Mouse (Mus musculus) lung, postnatal 0 days (tissue): ENCODE results near the gene Myoz1. TPM values are rescaled to one million over a fixed set of nuclear protein-coding genes. Genes with fewer than 3 reads are reported as not detected.

Experiments used
- ATAC-seq: fragments of 200-750 bp; cut with Nextera tagmentation; 2 replicates; pipeline ENCODE4 v1.8.0; 2017; ENCODE audit warnings: moderate library complexity
- DNase-seq: peaks from one replicate; pipeline ENCODE4 v3.0.0-alpha.2; 2016; ENCODE audit warnings: low spot score
- H3K27ac ChIP-seq: fragments of 300-500 bp; sonication (generic); 2 replicates; pipeline ENCODE4 v1.5.1; 2014; ENCODE audit warnings: antibody characterized with exemption, mild to moderate bottlenecking, low read length, mixed read lengths
- H3K27me3 ChIP-seq: fragments of 300-500 bp; sonication (generic); replicated peaks from 2 replicates; pipeline ENCODE4 v1.6.1; 2014; ENCODE audit warnings: low read length, mixed read lengths; ENCODE audit not compliant: insufficient read depth
- H3K36me3 ChIP-seq: fragments of 300-500 bp; sonication (generic); 2 replicates; pipeline ENCODE4 v1.6.1; 2014; ENCODE audit warnings: low read length, mixed read lengths; ENCODE audit not compliant: insufficient read depth
- H3K4me1 ChIP-seq: fragments of 300-500 bp; sonication (generic); 2 replicates; pipeline ENCODE4 v1.6.1; 2014; ENCODE audit warnings: antibody characterized with exemption, low read depth, low read length, mixed read lengths; ENCODE audit not compliant: insufficient read depth
- H3K4me2 ChIP-seq: fragments of 300-500 bp; sonication (generic); replicated peaks from 2 replicates; pipeline ENCODE4 v1.6.1; 2014; ENCODE audit warnings: low read depth, mild to moderate bottlenecking, low read length, moderate library complexity, mixed read lengths
- H3K4me3 ChIP-seq: fragments of 300-500 bp; sonication (generic); 2 replicates; pipeline ENCODE4 v1.5.1; 2014; ENCODE audit warnings: low read depth, low read length
- H3K9ac ChIP-seq: fragments of 300-500 bp; sonication (generic); replicated peaks from 2 replicates; pipeline ENCODE4 v1.6.1; 2014; ENCODE audit warnings: low read depth, mild to moderate bottlenecking
- H3K9me3 ChIP-seq: fragments of 300-500 bp; sonication (generic); 2 replicates; pipeline ENCODE4 v1.6.1; 2016; ENCODE audit warnings: low read length, mixed read lengths
- CTCF ChIP-seq: IDR thresholded peaks from 2 replicates; pipeline ENCODE4 v1.5.1; 2016; ENCODE audit warnings: antibody characterized with exemption, mild to moderate bottlenecking
- EP300 ChIP-seq: IDR thresholded peaks from 2 replicates; pipeline ENCODE4 v1.6.1; 2016; ENCODE audit warnings: antibody characterized with exemption, mild to moderate bottlenecking, control low read depth
- WGBS: fragments of 180-500 bp; shearing (Covaris S2); extraction: QIAGEN DNeasy Blood & Tissue Kit; methylation state at CpG from one replicate; pipeline ENCODE4 v1.1.7; 2014; 5-methylcytosine and 5-hydroxymethylcytosine counted together
- polyA plus RNA-seq: library from polyadenylated mRNA; unstranded; fragments of >200 nt; fragmentation: Nextera tagmentation; extraction: Ambion mirVana; gene quantifications from 2 replicates; pipeline ENCODE4 v1.2.1, GENCODE M21; 2015

Myoz1 gene
- polyA plus RNA-seq, 1 experiment from 2014 or later: 0.38 TPM

- H3K27ac ChIP-seq: no peak overlapping the region
- H3K4me1 ChIP-seq: peaks cover 2% of the 10 kb centered on the region; the same call in 1 of the 2 replicates
- no peak overlapping the region for H3K4me3 ChIP-seq
- no peak for TF ChIP-seq CTCF
- TF ChIP-seq EP300: no peak
- ATAC-seq (peak; percentile 54), DNase-seq (peak; percentile 46)
- H3K9ac ChIP-seq: no peak overlapping the region
- no peaks in the 10 kb centered on the region for H3K36me3 ChIP-seq
- no peak overlapping the region for H3K4me2 ChIP-seq
- no peaks in the 10 kb centered on the region for H3K27me3 ChIP-seq
- 62% methylated on average over 2 of the region's 2 CpGs for WGBS
- no peaks in the 10 kb centered on the region for H3K9me3 ChIP-seq
Observed at GRCm38 (mm10) chr14:20635546-20635945, 20.8 kb downstream of the Myoz1 start.

GRCm38 (mm10) chr14:20631253-20631652 lies 25.1 kb downstream of the Myoz1 start:
- 27% methylated on average over 4 of the region's 4 CpGs for WGBS
- Histone ChIP-seq H3K27me3 (no peaks in the 10 kb centered on the region), H3K4me1 (no peaks in the 10 kb centered on the region), H3K4me3 (no peak overlapping the region), H3K27ac (peak overlapping the region; percentile 55; the same call in 1 of the 2 replicates), H3K9me3 (no peaks in the 10 kb centered on the region), H3K36me3 (no peaks in the 10 kb centered on the region), H3K4me2 (no peak overlapping the region), H3K9ac (no peak overlapping the region)
- TF ChIP-seq CTCF (no peak), EP300 (peak; percentile 76)
- peak; percentile 92 for DNase-seq
- ATAC-seq: peak; percentile 96

- no peak overlapping the region for H3K4me2 ChIP-seq
- TF ChIP-seq CTCF: no peak
- no peak for TF ChIP-seq EP300
- WGBS: 82% methylated on average over 3 of the region's 3 CpGs
- H3K9me3 ChIP-seq: no peaks in the 10 kb centered on the region
- no peak overlapping the region for H3K27ac ChIP-seq
- H3K36me3 ChIP-seq: no peaks in the 10 kb centered on the region
- no peak for ATAC-seq
- no peak overlapping the region for H3K9ac ChIP-seq
- no peak for DNase-seq
- no peak overlapping the region for H3K4me3 ChIP-seq
- H3K27me3 ChIP-seq: no peaks in the 10 kb centered on the region
- no peaks in the 10 kb centered on the region for H3K4me1 ChIP-seq
Observed at GRCm38 (mm10) chr14:20626971-20627370, 29.4 kb downstream of the Myoz1 start.

GRCm38 (mm10) chr14:20626447-20626846 lies 29.9 kb downstream of the Myoz1 start:
- H3K27me3 ChIP-seq: no peaks in the 10 kb centered on the region
- H3K9ac ChIP-seq: no peak overlapping the region
- 65% methylated on average over 2 of the region's 2 CpGs for WGBS
- no peak overlapping the region for H3K27ac ChIP-seq
- no peaks in the 10 kb centered on the region for H3K4me1 ChIP-seq
- no peak overlapping the region for H3K4me2 ChIP-seq
- no peak for ATAC-seq
- H3K9me3 ChIP-seq: no peaks in the 10 kb centered on the region
- H3K36me3 ChIP-seq: no peaks in the 10 kb centered on the region
- DNase-seq: no peak
- no peak overlapping the region for H3K4me3 ChIP-seq
- TF ChIP-seq EP300: no peak
- TF ChIP-seq CTCF: no peak

GRCm38 (mm10) chr14:20622907-20623306 lies 33.4 kb downstream of the Myoz1 start:
- ATAC-seq (no peak), DNase-seq (no peak)
- no peaks in the 10 kb centered on the region for H3K27me3 ChIP-seq
- H3K4me2 ChIP-seq: no peak overlapping the region
- 0 out of 2 replicates have a peak, but pooled peaks cover 3% of the 10 kb centered on the region for H3K4me1 ChIP-seq
- TF ChIP-seq CTCF (no peak), EP300 (no peak)
- H3K4me3 ChIP-seq: no peak overlapping the region
- WGBS: 94% methylated on average over 3 of the region's 3 CpGs
- no peak overlapping the region for H3K27ac ChIP-seq
- H3K36me3 ChIP-seq: no peaks in the 10 kb centered on the region
- H3K9ac ChIP-seq: no peak overlapping the region
- no peaks in the 10 kb centered on the region for H3K9me3 ChIP-seq

- no peaks in the 10 kb centered on the region for H3K9me3 ChIP-seq
- H3K9ac ChIP-seq: no peak overlapping the region
- H3K36me3 ChIP-seq: no peaks in the 10 kb centered on the region
- 0 out of 2 replicates have a peak, but pooled peaks cover 3% of the 10 kb centered on the region for H3K4me1 ChIP-seq
- no peak overlapping the region for H3K4me2 ChIP-seq
- TF ChIP-seq EP300 (no peak), CTCF (no peak)
- WGBS: 83% methylated on average over 2 of the region's 2 CpGs
- H3K4me3 ChIP-seq: no peak overlapping the region
- H3K27ac ChIP-seq: no peak overlapping the region
- H3K27me3 ChIP-seq: no peaks in the 10 kb centered on the region
- no peak for ATAC-seq
- no peak for DNase-seq
Observed at GRCm38 (mm10) chr14:20622412-20622811, 33.9 kb downstream of the Myoz1 start.

- TF ChIP-seq EP300 (no peak), CTCF (no peak)
- DNase-seq (no peak), ATAC-seq (no peak)
- no peaks in the 10 kb centered on the region for H3K27me3 ChIP-seq
- no peak overlapping the region for H3K4me2 ChIP-seq
- H3K9me3 ChIP-seq: no peaks in the 10 kb centered on the region
- H3K27ac ChIP-seq: no peak overlapping the region
- no peaks in the 10 kb centered on the region for H3K36me3 ChIP-seq
- WGBS: 84% methylated on average over 2 of the region's 2 CpGs
- H3K9ac ChIP-seq: no peak overlapping the region
- H3K4me3 ChIP-seq: no peak overlapping the region
- 0 out of 2 replicates have a peak, but pooled peaks cover 3% of the 10 kb centered on the region for H3K4me1 ChIP-seq
Observed at GRCm38 (mm10) chr14:20621903-20622302, 34.4 kb downstream of the Myoz1 start.
